Mouse (Mus musculus): ENCODE measurements around the gene Psd. TPM values are rescaled to one million over a fixed set of nuclear protein-coding genes. Genes with fewer than 3 reads are reported as not detected.

Gene Psd
- polyA plus RNA-seq, 1 experiment from 2014 or later = 58.4 TPM

DNA sequence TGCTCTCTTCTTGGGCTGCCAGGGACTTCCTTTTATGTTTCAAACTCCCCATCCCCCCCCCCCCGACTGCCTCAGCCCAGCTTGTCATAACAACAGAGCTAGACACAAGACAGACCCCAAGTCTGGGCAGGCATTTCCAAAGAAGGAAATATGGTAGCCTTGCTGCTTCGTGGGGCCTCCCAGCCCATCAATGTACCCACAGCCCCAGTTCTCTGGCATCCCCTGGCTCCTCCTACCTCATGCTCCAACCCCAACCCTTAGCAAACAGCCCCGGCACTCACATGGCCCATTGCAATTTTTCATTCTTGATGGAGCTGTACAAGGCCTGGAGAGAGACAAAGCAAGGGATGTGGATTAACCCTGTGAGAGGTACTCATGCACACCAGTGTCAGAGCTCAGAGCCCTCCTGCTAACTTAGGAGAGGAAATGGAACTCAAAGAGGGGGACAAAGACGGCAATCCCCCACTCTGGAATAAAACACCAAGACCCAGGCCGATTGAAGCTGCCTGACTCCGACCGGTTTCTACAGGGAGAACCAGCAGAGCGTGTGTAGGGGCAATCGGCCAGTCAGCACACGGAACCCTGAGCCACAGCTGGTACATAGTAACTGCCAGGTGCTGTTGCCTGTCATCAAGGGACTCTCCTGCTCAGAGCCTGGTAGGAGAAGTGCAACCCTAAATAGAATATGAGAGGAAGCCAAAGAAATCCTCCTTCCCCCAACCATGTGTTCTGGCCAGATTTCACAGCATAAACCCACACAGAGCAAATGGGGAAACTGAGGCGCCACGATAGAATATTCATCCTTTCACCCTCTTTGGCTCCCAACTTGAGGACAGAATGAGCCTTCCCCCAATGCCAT lies 11.0 kb downstream of the Psd start:
- H3K4me3 ChIP-seq = peak overlapping the region; percentile 57
- no peaks in the 10 kb centered on the region for H3K9me3 ChIP-seq
- WGBS = 47% methylated on average over 12 of the region's 12 CpGs
- H3K4me1 ChIP-seq (replicated peaks) = peaks cover 57% of the 10 kb centered on the region
- H3K27me3 ChIP-seq = peaks cover 95% of the 10 kb centered on the region
- H3K4me2 ChIP-seq = peak overlapping the region; percentile 76
- ATAC-seq (ENCODE audit: low FRiP score) = no peak
- peaks cover 41% of the 10 kb centered on the region for H3K36me3 ChIP-seq
- H3K9ac ChIP-seq = peak overlapping the region; percentile 84
- no peak overlapping the region for H3K27ac ChIP-seq

DNA sequence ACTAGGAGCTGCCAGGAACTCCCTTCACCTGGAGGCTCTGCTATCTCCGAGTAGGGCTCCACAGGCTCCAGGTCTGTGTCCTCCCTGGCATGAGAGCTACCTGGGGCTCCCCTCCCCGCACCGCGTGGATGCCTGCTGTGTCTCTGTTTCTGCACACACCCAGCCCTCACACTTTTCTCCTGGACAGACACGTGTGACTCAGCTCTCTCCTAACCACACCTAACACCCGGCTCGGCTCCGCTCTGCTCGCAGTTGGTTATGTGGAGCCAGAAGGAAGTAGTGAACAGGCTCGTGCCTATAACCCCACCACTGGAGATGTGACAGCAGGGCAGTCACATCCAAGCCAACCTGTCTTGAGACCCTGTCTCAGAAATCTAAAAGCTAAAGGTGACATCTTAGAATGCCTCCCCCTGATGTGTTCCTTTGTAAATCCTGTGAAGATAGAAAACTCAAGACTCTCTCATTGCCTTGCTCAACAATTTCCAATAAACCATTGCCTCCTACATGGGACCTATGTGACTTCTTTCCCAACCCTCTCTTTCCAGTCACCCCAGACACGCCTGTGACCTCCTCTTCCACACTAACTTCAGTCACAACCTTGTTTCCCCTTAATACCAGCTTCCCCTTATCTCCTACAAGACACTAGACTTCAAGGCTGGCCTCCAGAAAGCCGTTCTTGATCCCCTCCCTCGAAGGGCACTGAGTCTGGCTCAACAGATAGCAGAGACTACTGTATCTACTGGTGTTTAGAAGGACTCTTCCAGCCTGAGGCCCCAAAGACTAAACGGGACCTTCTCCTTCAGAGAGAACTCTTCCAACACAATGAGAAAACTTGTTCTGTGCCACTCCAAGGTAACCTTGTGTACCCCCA lies 11.8 kb downstream of the Psd start:
- Histone ChIP-seq H3K9ac (no peak overlapping the region), H3K36me3 (peaks cover 47% of the 10 kb centered on the region), H3K4me3 (no peak overlapping the region), H3K4me1 (replicated peaks) (peaks cover 48% of the 10 kb centered on the region), H3K9me3 (no peaks in the 10 kb centered on the region), H3K27ac (no peak overlapping the region), H3K4me2 (no peak overlapping the region), H3K27me3 (peaks cover 94% of the 10 kb centered on the region)
- ATAC-seq (ENCODE audit: low FRiP score) = no peak
- 49% methylated on average over 14 of the region's 14 CpGs for WGBS

DNA sequence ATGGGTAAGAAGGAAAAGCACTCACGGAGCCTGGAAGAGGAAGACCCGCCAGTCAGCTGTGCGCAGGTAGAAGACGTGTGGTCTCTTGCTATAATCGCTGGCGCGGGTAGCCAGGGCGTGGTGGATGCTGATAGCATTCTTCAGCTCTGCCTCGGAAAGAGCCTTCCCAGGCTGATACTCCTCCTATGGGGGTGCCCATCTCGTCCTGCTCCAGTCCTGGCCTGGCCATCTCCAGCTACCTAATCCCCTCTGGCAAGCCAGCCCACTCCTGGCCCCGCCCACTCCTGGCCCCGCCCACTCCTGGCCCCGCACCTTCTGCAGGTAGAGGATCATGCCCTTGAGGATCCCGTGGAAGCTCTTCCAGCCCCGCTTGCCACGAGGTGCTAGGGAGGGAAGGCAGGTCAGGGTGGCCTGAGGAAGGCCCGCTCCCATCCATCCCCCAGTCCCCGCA lies 12.8 kb downstream of the Psd start:
- Histone ChIP-seq H3K4me2 (no peak overlapping the region), H3K27me3 (peaks cover 92% of the 10 kb centered on the region), H3K27ac (no peak overlapping the region), H3K9ac (no peak overlapping the region), H3K4me3 (no peak overlapping the region), H3K36me3 (peaks cover 47% of the 10 kb centered on the region), H3K9me3 (no peaks in the 10 kb centered on the region), H3K4me1 (replicated peaks) (peaks cover 41% of the 10 kb centered on the region)
- 15% methylated on average over 18 of the region's 18 CpGs for WGBS
- ATAC-seq (ENCODE audit: low FRiP score) = no peak

DNA sequence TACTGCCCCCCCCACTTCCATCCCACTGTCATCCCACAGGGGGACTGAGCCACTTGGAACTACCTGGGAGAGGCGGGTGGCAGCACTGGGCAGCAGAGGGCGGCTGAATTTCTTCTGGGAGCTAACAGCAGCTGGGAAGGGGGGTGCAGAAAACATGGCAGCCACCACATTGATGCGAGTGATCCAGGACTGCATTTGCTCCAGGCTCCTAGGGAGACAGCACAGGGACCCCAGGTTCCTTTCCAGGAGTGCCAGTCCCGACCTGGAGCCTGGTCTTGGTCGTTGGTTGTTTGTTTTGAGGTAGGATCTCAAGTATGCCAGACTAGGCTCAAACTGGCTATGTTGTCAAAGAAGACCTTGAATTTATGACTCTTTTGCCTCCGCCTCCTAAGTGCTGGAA lies 13.4 kb downstream of the Psd start:
- 74% methylated on average over 6 of the region's 6 CpGs for WGBS

DNA sequence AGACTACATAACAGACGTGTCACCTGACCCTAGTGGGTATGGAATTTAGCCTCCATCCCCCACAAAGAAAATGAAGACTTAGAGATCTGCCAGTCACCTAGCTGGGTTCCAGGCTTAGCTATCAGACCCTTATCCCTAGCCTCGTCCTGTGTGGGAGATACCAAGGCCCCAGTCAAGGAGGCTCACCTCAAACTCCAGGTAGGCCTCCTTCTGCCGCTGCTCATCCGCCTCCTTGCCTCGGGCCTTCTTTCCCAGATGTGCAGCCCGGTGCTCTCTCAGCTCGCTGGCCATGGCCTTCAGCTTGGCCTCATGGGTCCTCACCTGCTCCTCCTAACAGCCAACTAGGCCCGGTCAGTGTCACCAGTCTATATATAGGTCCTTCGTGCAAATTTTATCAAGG lies 13.8 kb downstream of the Psd start:
- H3K4me2 ChIP-seq = no peak overlapping the region
- H3K4me3 ChIP-seq = no peak overlapping the region
- 86% methylated on average over 9 of the region's 9 CpGs for WGBS
- H3K9me3 ChIP-seq = no peaks in the 10 kb centered on the region
- peaks cover 90% of the 10 kb centered on the region for H3K27me3 ChIP-seq
- H3K4me1 ChIP-seq (replicated peaks) = peaks cover 37% of the 10 kb centered on the region
- no peak overlapping the region for H3K9ac ChIP-seq
- ATAC-seq (ENCODE audit: low FRiP score) = no peak
- peaks cover 47% of the 10 kb centered on the region for H3K36me3 ChIP-seq
- no peak overlapping the region for H3K27ac ChIP-seq

More for the DNA sequence above, 13.4 kb downstream of the Psd start:
- no peak overlapping the region for H3K4me3 ChIP-seq
- H3K27me3 ChIP-seq = peaks cover 90% of the 10 kb centered on the region
- no peaks in the 10 kb centered on the region for H3K9me3 ChIP-seq
- no peak overlapping the region for H3K27ac ChIP-seq
- peaks cover 47% of the 10 kb centered on the region for H3K36me3 ChIP-seq
- no peak overlapping the region for H3K4me2 ChIP-seq
- H3K4me1 ChIP-seq (replicated peaks) = peaks cover 40% of the 10 kb centered on the region
- ATAC-seq (ENCODE audit: low FRiP score) = no peak
- no peak overlapping the region for H3K9ac ChIP-seq

DNA sequence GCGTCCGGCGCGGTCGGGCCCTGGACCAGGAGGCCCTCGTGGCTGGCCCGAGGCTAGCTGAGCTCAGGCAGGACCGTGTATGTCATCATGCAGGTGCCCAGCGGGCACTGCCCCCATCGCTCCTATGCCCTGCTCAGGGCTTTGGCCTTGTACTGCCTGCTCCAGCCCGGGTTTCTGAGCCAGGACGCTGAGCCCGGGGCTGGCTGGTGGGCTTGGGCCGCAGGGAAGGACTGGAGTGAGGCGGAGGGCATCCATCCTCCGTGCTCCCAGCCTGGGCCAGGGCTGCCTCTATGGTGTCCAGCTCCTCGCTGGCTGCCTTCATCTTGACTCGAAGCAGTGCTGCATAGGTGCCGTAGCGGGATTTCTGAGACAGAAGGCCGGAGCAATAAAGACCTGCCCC lies 14.4 kb downstream of the Psd start:
- ATAC-seq (ENCODE audit: low FRiP score) = no peak
- Histone ChIP-seq H3K9me3 (no peaks in the 10 kb centered on the region), H3K4me1 (replicated peaks) (peaks cover 31% of the 10 kb centered on the region), H3K27me3 (peaks cover 90% of the 10 kb centered on the region), H3K36me3 (peaks cover 47% of the 10 kb centered on the region), H3K4me2 (no peak overlapping the region), H3K27ac (no peak overlapping the region), H3K9ac (0 out of 2 replicates have a peak overlapping the region, but pooled peaks have one; percentile 13), H3K4me3 (no peak overlapping the region)
- WGBS = 89% methylated on average over 21 of the region's 21 CpGs

DNA sequence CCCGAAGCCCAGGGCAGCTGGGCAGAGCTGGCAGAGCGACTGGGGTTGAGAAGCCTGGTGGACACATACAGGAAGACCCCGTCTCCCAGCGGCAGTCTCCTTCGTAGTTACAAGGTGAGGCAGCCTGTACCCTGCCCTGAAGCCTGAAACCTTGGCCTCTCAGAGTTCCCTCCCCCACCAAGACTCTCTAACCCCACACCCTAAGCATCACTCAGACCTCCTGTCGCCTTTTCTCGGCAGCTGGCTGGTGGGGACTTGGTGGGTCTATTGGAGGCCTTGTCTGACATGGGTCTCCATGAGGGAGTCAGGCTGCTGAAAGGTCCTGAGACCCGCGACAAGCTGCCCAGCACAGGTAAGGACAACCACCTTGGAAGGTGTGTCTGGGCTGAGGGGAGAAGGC lies 15.6 kb downstream of the Psd start:
- no peak overlapping the region for H3K4me2 ChIP-seq
- H3K27me3 ChIP-seq = peaks cover 90% of the 10 kb centered on the region
- no peaks in the 10 kb centered on the region for H3K9me3 ChIP-seq
- 90% methylated on average over 9 of the region's 9 CpGs for WGBS
- H3K9ac ChIP-seq = no peak overlapping the region
- H3K4me1 ChIP-seq (replicated peaks) = peaks cover 19% of the 10 kb centered on the region
- ATAC-seq (ENCODE audit: low FRiP score) = no peak
- no peak overlapping the region for H3K27ac ChIP-seq
- peaks cover 47% of the 10 kb centered on the region for H3K36me3 ChIP-seq
- H3K4me3 ChIP-seq = no peak overlapping the region

DNA sequence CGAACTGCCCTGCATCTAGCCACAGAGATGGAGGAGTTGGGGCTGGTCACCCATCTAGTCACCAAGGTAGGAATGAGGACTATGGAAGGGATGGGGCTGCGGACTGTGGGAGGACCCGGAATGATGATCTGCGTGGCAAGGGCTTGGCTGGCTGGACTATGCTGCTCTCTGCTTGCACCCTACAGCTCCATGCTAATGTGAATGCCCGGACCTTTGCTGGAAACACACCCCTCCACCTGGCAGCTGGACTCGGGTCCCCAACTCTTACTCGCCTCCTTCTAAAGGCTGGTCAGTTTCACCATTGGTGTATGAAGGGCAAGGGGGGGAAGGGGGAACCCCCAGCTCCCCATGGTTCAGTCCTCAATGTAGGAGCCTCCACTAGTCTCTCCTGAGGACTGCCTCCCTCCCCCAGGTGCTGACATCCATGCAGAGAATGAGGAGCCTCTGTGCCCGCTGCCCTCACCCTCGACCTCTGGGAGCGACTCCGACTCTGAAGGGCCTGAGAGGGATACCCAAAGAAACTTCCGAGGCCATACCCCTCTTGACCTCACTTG lies 16.6 kb downstream of the Psd start:
- no peak for ATAC-seq (ENCODE audit: low FRiP score)
- H3K4me2 ChIP-seq = no peak overlapping the region
- no peaks in the 10 kb centered on the region for H3K9me3 ChIP-seq
- no peak overlapping the region for H3K27ac ChIP-seq
- peaks cover 90% of the 10 kb centered on the region for H3K27me3 ChIP-seq
- 88% methylated on average over 12 of the region's 12 CpGs for WGBS
- no peak overlapping the region for H3K4me3 ChIP-seq
- no peak overlapping the region for H3K9ac ChIP-seq
- peaks cover 47% of the 10 kb centered on the region for H3K36me3 ChIP-seq
- H3K4me1 ChIP-seq (replicated peaks) = peaks cover 19% of the 10 kb centered on the region

DNA sequence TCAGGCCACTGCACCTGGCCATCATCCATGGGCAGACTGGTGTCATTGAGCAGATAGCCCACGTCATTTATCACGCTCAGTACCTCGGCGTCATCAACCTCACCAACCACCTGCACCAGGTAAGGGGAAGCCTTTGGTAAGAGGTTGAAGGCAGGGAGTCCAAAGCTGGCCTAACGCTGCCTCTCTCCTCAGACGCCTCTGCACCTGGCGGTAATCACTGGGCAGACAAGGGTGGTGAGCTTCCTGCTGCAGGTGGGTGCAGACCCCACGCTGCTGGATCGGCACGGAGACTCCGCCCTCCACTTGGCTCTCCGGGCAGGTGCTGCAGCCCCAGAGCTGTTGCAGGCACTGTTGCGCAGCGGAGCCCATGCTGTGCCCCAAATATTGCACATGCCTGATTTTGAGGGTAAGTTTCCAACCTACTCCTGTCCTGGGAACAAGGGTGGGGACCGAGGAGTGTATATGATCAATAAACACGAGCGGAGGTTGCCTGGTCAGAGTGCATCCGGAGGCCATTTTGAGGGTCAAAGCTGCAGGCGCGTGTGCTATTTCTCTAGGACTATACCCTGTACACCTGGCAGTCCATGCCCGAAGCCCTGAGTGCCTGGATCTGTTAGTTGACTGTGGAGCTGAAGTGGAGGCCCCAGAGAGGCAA lies 17.2 kb downstream of the Psd start:
- Histone ChIP-seq H3K27me3 (peaks cover 90% of the 10 kb centered on the region), H3K36me3 (peaks cover 45% of the 10 kb centered on the region)
- no peak for ATAC-seq (ENCODE audit: low FRiP score)

DNA sequence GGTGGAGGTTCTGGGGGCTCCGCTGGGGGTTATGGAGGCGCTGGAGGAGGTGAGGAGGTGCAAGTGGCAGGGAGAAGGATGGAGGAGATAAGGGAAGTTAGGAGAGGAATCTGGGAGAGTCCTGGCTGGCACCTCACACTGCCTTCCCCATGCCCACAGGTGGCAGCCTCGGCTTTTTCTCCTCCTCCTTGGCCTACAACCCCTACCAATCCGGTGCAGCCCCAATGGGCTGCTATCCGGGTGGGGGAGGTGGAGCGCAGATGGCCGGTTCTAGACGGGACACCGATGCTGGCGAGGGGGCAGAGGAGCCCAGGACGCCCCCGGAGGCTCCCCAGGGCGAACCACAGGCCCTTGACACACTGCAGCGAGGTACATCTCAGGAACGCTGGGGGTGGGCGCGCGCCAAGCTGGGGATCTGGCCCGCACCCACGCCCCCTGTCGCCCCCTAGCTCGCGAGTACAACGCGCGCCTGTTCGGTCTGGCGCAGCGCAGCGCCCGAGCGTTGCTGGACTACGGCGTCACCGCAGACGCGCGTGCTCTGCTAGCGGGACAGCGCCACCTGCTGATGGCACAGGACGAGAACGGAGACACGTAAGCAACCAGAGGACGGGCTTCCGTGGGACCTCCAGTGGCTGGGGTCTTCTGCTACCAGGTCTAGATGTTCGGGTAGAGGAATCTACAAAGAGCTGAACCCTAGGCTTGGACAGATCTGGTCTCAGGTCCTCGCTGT lies 18.1 kb downstream of the Psd start:
- peak overlapping the region; percentile 78 for H3K4me2 ChIP-seq
- H3K27me3 ChIP-seq = peaks cover 84% of the 10 kb centered on the region
- no peak overlapping the region for H3K27ac ChIP-seq
- H3K4me3 ChIP-seq = peak overlapping the region; percentile 44
- peak; percentile 59 for ATAC-seq (ENCODE audit: low FRiP score)
- peaks cover 32% of the 10 kb centered on the region for H3K4me1 ChIP-seq (replicated peaks)
- H3K9me3 ChIP-seq = no peaks in the 10 kb centered on the region
- H3K36me3 ChIP-seq = peaks cover 36% of the 10 kb centered on the region
- peak overlapping the region; percentile 74 for H3K9ac ChIP-seq
- 2% methylated on average over 47 of the region's 47 CpGs for WGBS

More for the DNA sequence above, 17.2 kb downstream of the Psd start:
- Histone ChIP-seq H3K4me3 (no peak overlapping the region), H3K4me2 (no peak overlapping the region), H3K4me1 (replicated peaks) (peaks cover 23% of the 10 kb centered on the region), H3K27ac (no peak overlapping the region), H3K9me3 (no peaks in the 10 kb centered on the region), H3K9ac (no peak overlapping the region)
- WGBS = 87% methylated on average over 21 of the region's 21 CpGs

DNA sequence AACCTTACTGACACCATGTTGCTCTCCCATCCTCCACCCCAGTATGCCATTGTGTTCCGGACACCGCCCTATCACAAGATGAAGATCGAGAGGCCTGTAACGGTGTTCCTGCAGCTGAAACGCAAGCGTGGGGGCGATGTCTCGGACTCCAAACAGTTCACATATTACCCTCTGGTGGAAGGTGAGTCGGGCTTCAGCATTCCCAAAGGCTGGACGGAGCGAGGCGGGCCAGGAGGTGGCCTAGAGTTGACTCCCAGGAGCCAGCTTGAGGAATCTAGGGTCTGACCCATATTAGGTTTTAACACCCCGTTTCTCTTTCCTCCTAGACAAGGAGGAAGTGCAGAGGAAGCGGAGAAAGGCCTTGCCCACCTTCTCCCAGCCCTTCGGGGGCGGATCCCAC lies 18.7 kb downstream of the Psd start:
- Histone ChIP-seq H3K4me3 (peak overlapping the region; percentile 44; the same call in 1 of the 2 replicates), H3K27me3 (peaks cover 78% of the 10 kb centered on the region)
- ATAC-seq (ENCODE audit: low FRiP score) = no peak

More for the DNA sequence above, 18.7 kb downstream of the Psd start:
- Histone ChIP-seq H3K27ac (no peak overlapping the region), H3K36me3 (peaks cover 30% of the 10 kb centered on the region), H3K4me1 (replicated peaks) (peaks cover 34% of the 10 kb centered on the region), H3K9ac (no peak overlapping the region), H3K4me2 (peak overlapping the region; percentile 78), H3K9me3 (no peaks in the 10 kb centered on the region)
- WGBS = 54% methylated on average over 16 of the region's 16 CpGs
